Mouse (Mus musculus) G1E (cell line): ENCODE data around the gene Pbx1.

ENCODE experiments used
- CTCF ChIP-seq: IDR thresholded peaks from 2 replicates; pipeline ENCODE4 v1.5.1; 2012; ENCODE audit warnings: low read depth, low read length, inconsistent platforms, mixed read lengths
- GATA1 ChIP-seq: IDR thresholded peaks from 2 replicates; pipeline ENCODE4 v1.6.1; 2012; ENCODE audit warnings: borderline replicate concordance, low read length, inconsistent platforms, mixed read lengths
- POLR2AphosphoS5 ChIP-seq: IDR thresholded peaks from 2 replicates; pipeline ENCODE4 v1.6.1; 2012; ENCODE audit warnings: low read depth, low read length, inconsistent platforms; ENCODE audit not compliant: insufficient replicate concordance
- TAL1 ChIP-seq: conservative IDR thresholded peaks from 2 replicates; pipeline ENCODE4 v1.6.1; 2012; ENCODE audit warnings: low read depth, low read length, inconsistent platforms, mixed read lengths

DNA sequence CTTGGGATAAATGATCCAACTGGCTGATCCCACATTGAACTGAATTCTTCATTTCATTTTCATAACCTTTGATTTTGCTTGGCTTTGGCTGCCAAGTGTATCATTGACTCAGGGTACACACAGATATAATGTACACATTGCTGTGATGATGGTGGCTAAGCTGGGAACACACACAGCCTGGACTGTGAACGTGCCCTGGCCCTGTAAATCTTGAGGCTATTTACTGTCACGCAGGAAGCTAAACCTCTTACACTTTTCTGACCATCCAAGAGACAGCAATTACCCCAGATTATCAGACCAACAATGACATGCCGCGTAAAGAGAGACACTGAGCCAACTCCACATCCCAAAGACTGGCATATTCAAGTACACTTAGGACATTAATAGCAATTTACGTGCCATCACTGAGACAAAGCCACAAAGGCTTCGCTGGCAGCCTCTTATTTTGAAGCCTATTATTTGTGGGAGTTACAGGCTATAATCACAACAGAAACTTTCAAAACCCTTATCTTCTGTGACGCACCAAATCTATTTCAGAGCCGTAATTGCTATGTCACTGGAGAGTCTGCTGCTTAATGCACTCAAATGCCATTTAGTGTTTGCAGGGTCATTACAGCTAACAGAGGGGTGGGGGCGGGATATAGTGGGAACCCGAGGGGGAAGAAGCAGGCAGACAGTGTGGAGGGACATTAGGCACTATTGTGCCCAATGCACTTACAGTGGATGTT, 262.9 kb downstream of the Pbx1 start:
- TF ChIP-seq POLR2AphosphoS5 (no peak), CTCF (no peak), GATA1 (no peak), TAL1 (no peak)
